Mouse (Mus musculus): ENCODE data around the gene Map6d1.

DNA sequence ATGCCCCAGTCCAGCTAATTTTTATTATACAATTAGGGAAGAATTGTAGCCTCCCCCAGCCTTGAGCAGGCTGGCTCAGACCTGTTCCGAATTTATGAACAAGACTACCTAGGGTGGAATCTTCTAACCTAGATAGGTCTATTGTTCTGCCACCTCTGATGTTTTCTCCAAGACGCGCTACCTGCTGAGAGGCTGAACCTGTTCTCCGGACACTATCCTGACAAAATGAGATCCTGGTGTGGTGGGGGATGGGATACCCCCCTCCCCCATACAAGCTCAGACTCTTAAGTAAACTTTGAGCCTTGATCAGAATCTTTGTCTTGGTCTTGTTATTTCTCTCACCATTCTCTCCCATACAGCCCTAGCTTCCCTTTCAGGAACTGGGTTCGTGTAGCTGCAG is 16.8 kb upstream of the Map6d1 start:
- TF ChIP-seq CTCF (conservative IDR thresholded peaks at IDR 0.05; ENCODE audit: low read length) (no peak), POU5F1 (IDR thresholded peaks at IDR 0.05; ENCODE audit: borderline replicate concordance, low read length) (no peak)

Data from E14TG2a.4 (cell line).